Mouse (Mus musculus): Measurements from ENCODE around the gene Btg1-ps2. TPM values are rescaled to one million over a fixed set of nuclear protein-coding genes. Genes with fewer than 3 reads are reported as not detected.
"Not testable (repeated sequence)": the region's sequence is repeated elsewhere in the genome, so short reads cannot be mapped to it uniquely, and the experiment has no call there.

The Btg1-ps2 gene
- polyA plus RNA-seq (2015; fragmentation: Nextera tagmentation; extraction: Ambion mirVana), result not detected in 2 replicates

DNA sequence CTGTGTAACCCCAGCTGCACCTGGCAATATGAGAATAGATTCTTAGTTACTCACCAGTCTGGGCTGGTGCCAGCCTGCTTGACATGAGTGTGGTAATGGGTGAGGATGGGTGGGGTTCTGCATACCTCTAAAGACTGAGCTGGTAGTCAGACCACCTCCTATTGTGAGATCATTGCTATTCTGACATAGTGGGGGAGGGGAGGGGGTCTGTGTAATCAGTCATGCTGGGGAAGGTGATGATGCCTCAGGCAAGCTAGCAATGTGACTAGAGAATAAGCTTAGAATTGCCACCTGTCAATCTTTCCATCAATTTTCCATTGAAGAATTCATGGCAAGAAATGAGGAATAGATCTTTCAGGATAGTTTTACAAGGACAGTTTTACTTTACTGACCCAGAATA lies at the start of gene Btg1-ps2:
Btg1-ps2 (minus strand) TSS at position 101 of the 400 bp plus-strand sequence.
- H3K9me3 ChIP-seq (replicated peaks); H3K27ac ChIP-seq (replicated peaks); H3K4me2 ChIP-seq; H3K27me3 ChIP-seq; H3K4me1 ChIP-seq (replicated peaks); H3K9ac ChIP-seq; H3K4me3 ChIP-seq (replicated peaks); H3K36me3 ChIP-seq (replicated peaks); ATAC-seq (ENCODE audit: insufficient read depth): not testable (repeated sequence)

DNA sequence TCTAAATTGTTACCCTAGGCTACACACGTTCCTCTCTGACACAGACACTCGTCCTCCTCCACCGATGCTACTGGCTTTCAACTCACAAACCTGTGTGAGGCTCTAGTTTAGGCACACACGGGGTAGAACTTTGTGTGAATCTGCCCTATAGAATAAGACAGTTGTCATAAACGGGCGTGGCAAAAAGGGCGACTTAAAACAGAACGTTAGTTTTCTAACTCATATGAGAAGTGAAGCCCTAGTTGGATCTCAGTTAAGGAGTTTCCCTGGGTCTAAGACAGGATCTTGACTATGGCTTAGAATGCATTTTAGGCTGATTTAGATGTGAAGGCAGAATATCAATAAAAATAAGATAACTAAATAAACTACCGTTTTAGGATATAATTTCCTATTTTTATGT lies 42.1 kb upstream of the Btg1-ps2 start, which contains the start of gene Rhox11:
Rhox11 (minus strand) TSS at position 101 of the 400 bp plus-strand sequence.
- Histone ChIP-seq H3K4me3 (replicated peaks) (no peak within 1 kb of the TSS), H3K9ac (no peak within 1 kb of the TSS), H3K27me3 (no peaks in the 10 kb centered on the region), H3K9me3 (replicated peaks) (no peaks in the 10 kb centered on the region), H3K4me2 (no peak within 1 kb of the TSS), H3K36me3 (replicated peaks) (no peaks in the 10 kb centered on the region), H3K27ac (replicated peaks) (no peak within 1 kb of the TSS), H3K4me1 (replicated peaks) (no peaks in the 10 kb centered on the region)
- no peak for ATAC-seq (ENCODE audit: insufficient read depth)
- 72% methylated on average over 9 of the region's 9 CpGs for WGBS (ENCODE audit: insufficient replicate concordance)

DNA sequence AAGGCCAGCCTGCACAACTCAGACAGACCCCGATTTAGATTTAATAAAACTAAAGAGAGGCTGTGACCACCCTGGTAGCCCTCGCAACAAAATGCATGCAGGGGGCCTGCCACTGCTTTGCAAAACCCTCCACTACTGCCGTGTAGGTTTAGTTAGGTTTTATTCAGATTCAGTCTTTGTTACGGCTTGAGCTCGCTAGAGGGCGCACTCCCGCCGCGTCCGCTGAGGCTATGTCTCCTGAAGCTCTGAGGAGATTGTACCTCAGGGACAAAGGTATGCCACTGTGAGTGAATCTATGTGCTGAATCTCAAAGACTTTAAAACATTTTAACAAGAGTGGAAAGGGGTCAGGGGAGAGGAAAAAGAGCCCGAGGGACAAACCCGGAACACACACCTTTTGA lies 41.3 kb upstream of the Btg1-ps2 start:
- no peak overlapping the region for H3K9ac ChIP-seq
- H3K4me2 ChIP-seq, result no peak overlapping the region
- WGBS (ENCODE audit: insufficient replicate concordance), result 16% methylated on average over 12 of the region's 12 CpGs
- no peaks in the 10 kb centered on the region for H3K4me1 ChIP-seq (replicated peaks)
- no peaks in the 10 kb centered on the region for H3K36me3 ChIP-seq (replicated peaks)
- H3K27ac ChIP-seq (replicated peaks), result no peak overlapping the region
- ATAC-seq (ENCODE audit: insufficient read depth), result no peak
- no peak overlapping the region for H3K4me3 ChIP-seq (replicated peaks)
- H3K27me3 ChIP-seq, result no peaks in the 10 kb centered on the region
- no peaks in the 10 kb centered on the region for H3K9me3 ChIP-seq (replicated peaks)

DNA sequence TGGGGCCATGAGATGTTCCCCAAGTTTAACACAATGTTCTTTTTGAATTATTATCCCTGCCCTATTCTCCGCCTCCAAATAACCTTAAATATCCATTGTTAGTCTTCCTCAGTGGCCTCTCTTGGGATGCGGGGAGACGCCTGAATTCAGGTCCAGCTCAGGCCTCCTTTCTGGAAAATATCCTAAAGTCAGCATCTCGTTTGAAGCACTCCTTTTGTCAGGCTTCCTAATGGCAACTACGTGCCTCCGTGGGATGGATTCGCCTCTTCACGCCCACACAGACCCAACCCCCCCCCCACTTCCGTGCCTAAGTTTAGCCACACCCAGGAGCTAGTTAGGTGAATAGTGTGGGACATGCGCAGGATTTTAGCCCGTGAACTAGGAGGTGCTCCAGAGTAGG lies 23.3 kb upstream of the Btg1-ps2 start, which contains the start of gene Rhox10:
Rhox10 (plus strand) TSS at position 301 of the 400 bp plus-strand sequence.
- H3K36me3 ChIP-seq (replicated peaks), result no peaks in the 10 kb centered on the region
- H3K4me3 ChIP-seq (replicated peaks), result no peak within 1 kb of the TSS
- no peaks in the 10 kb centered on the region for H3K27me3 ChIP-seq
- WGBS (ENCODE audit: insufficient replicate concordance), result 75% methylated on average over 11 of the region's 11 CpGs
- ATAC-seq (ENCODE audit: insufficient read depth), result no peak
- no peak within 1 kb of the TSS for H3K9ac ChIP-seq
- H3K9me3 ChIP-seq (replicated peaks), result no peaks in the 10 kb centered on the region
- no peaks in the 10 kb centered on the region for H3K4me1 ChIP-seq (replicated peaks)
- no peak within 1 kb of the TSS for H3K27ac ChIP-seq (replicated peaks)
- no peak within 1 kb of the TSS for H3K4me2 ChIP-seq

DNA sequence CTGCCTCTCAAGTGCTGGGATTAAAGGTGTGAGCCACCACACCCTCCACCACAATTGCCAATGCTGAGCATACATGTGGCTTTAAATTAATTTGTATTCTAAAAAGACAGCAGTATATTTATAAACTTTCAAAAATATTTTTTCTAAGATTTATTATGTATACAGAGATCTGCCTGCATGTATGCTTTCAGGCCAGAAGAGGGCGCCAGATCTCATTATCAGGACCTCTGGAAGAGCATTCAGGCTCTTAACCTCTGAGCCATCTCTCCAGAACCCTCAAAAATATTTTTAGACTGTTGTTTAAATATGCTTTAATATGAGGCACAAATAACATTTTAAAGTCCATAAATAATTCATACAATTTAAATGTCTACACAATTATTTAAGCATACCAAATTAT lies 18.6 kb upstream of the Btg1-ps2 start:
- Histone ChIP-seq H3K4me3 (replicated peaks) (no peak overlapping the region), H3K4me1 (replicated peaks) (no peaks in the 10 kb centered on the region), H3K4me2 (no peak overlapping the region), H3K27me3 (no peaks in the 10 kb centered on the region), H3K27ac (replicated peaks) (no peak overlapping the region), H3K9me3 (replicated peaks) (no peaks in the 10 kb centered on the region), H3K36me3 (replicated peaks) (no peaks in the 10 kb centered on the region), H3K9ac (no peak overlapping the region)
- 0% methylated on average over 1 of the region's 1 CpGs for whole genome bisulfite sequencing (ENCODE audit: insufficient replicate concordance)
- no peak for ATAC-seq (ENCODE audit: insufficient read depth)

DNA sequence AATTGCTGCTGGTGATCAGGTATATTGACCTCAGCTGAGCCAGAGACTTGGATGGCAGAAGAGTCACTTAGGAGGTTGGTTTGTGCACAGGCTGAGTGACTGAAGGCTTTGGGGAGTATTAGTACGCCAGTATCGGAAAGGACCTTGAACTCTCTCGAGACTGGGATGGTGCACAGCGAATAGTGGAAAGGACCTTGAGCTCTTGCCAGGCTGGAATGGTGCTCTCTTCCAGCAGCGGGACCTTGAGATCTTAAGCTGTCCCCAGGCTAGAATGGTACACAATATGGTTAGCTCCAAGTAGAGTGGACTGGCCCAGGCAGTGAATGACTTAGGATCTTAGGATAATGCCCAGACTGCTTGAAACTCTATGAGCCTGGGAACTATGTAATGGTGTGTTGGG lies 3.2 kb downstream of the Btg1-ps2 start:
- Histone ChIP-seq H3K4me3 (replicated peaks) (no peak overlapping the region), H3K4me1 (replicated peaks) (no peaks in the 10 kb centered on the region), H3K27ac (replicated peaks) (no peak overlapping the region), H3K9ac (no peak overlapping the region), H3K36me3 (replicated peaks) (no peaks in the 10 kb centered on the region), H3K9me3 (replicated peaks) (no peaks in the 10 kb centered on the region), H3K27me3 (no peaks in the 10 kb centered on the region), H3K4me2 (no peak overlapping the region)
- 69% methylated on average over 5 of the region's 5 CpGs for WGBS (ENCODE audit: insufficient replicate concordance)
- no peak for ATAC-seq (ENCODE audit: insufficient read depth)

DNA sequence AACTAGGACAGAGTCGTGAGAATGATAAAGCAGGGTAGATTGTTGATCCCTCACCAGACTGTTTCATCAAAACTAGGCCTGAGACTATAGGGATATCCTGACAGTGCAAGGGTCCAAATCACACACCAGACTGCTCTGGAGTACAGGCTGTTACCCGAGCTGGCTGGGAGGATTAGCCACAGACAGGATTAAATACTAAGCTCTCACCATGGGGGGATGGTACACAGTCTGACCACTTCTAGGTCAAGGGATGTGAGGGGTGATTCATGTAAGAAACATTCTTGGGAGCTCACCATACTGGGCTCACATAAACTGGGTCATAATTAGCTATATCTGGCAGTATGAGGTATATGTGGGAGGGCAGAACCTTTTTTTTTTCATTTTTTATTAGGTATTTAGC lies 9.1 kb downstream of the Btg1-ps2 start:
- 42% methylated on average over 2 of the region's 2 CpGs for WGBS (ENCODE audit: insufficient replicate concordance)
- H3K27me3 ChIP-seq, result no peaks in the 10 kb centered on the region
- H3K27ac ChIP-seq (replicated peaks), result no peak overlapping the region
- H3K9ac ChIP-seq, result no peak overlapping the region
- H3K9me3 ChIP-seq (replicated peaks), result no peaks in the 10 kb centered on the region
- no peak for ATAC-seq (ENCODE audit: insufficient read depth)
- no peak overlapping the region for H3K4me2 ChIP-seq
- H3K36me3 ChIP-seq (replicated peaks), result no peaks in the 10 kb centered on the region
- no peaks in the 10 kb centered on the region for H3K4me1 ChIP-seq (replicated peaks)
- H3K4me3 ChIP-seq (replicated peaks), result no peak overlapping the region

DNA sequence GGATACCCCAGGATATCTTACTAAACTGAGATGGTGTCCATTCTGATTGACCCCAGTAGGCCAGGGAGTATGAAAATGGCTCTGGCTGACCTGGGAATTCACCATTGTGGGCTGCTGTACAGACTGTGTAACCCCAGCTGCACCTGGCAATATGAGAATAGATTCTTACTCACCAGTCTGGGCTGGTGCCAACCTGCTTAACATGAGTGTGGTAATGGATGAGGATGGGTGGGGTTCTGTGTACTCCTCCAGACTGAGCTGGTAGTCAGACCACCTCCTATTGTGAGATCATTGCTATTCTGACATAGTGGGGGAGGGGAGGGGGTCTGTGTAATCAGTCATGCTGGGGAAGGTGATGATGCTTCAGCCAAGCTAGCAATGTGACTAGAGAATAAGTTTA lies 24.3 kb downstream of the Btg1-ps2 start, which contains the start of gene Btg1-ps1:
Btg1-ps1 (minus strand) TSS at position 219 of the 400 bp plus-strand sequence.
- not testable (repeated sequence) for H3K9ac ChIP-seq; H3K9me3 ChIP-seq (replicated peaks); H3K27ac ChIP-seq (replicated peaks); H3K27me3 ChIP-seq; H3K36me3 ChIP-seq (replicated peaks); H3K4me3 ChIP-seq (replicated peaks); H3K4me2 ChIP-seq; H3K4me1 ChIP-seq (replicated peaks); ATAC-seq (ENCODE audit: insufficient read depth)

DNA sequence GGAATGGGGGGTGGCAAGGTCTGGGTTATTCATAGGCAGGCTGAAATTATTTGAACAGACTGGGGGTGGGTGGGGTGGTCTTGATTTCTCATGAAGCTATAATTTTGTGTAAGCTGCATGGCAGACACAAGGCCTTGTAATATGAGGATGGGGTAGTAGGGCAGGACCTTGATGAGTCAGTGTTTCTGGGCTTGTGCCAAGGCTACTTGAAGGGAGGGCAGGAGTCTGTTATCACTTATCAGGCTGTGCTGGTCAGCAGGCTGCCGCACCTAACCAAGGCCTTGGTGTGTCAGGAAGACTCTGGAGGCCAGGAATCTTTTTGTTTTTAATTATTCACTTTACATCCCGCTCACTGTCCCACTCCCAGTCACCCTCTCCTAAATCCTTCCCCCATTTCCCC lies 34.2 kb downstream of the Btg1-ps2 start:
- Histone ChIP-seq H3K4me2 (no peak overlapping the region), H3K9me3 (replicated peaks) (no peaks in the 10 kb centered on the region), H3K4me1 (replicated peaks) (no peaks in the 10 kb centered on the region), H3K27ac (replicated peaks) (no peak overlapping the region), H3K36me3 (replicated peaks) (no peaks in the 10 kb centered on the region), H3K9ac (no peak overlapping the region), H3K4me3 (replicated peaks) (no peak overlapping the region), H3K27me3 (no peaks in the 10 kb centered on the region)
- ATAC-seq (ENCODE audit: insufficient read depth), result no peak
- WGBS (ENCODE audit: insufficient replicate concordance), result 59% methylated on average over 2 of the region's 2 CpGs

Other genes starting within 250 kb of the Btg1-ps2 start
- gene Rhox5, start 238.3 kb downstream of the Btg1-ps2 start, polyA plus RNA-seq (2015; fragmentation: Nextera tagmentation; extraction: Ambion mirVana), result 1.3 TPM in 2 replicates
- gene Rhox6, start 216.2 kb downstream of the Btg1-ps2 start, polyA plus RNA-seq (2015; fragmentation: Nextera tagmentation; extraction: Ambion mirVana), result not detected in 2 replicates
- gene Rhox7a, start 211.4 kb downstream of the Btg1-ps2 start, polyA plus RNA-seq (2015; fragmentation: Nextera tagmentation; extraction: Ambion mirVana), result not detected in 2 replicates
- gene Rhox8, start 164.2 kb downstream of the Btg1-ps2 start, polyA plus RNA-seq (2015; fragmentation: Nextera tagmentation; extraction: Ambion mirVana), result not detected in 2 replicates
- not detected in 2 replicates for gene Rhox7b, start 145.9 kb downstream of the Btg1-ps2 start, polyA plus RNA-seq (2015; fragmentation: Nextera tagmentation; extraction: Ambion mirVana)
- not detected in 2 replicates for gene Rhox9, start 141.3 kb downstream of the Btg1-ps2 start, polyA plus RNA-seq (2015; fragmentation: Nextera tagmentation; extraction: Ambion mirVana)
- not detected in 2 replicates for gene Btg1-ps1, start 24.3 kb downstream of the Btg1-ps2 start, polyA plus RNA-seq (2015; fragmentation: Nextera tagmentation; extraction: Ambion mirVana)
- not detected in 2 replicates for gene Rhox10, start 23.4 kb upstream of the Btg1-ps2 start, polyA plus RNA-seq (2015; fragmentation: Nextera tagmentation; extraction: Ambion mirVana)
- not detected in 2 replicates for gene Rhox11, start 42.0 kb upstream of the Btg1-ps2 start, polyA plus RNA-seq (2015; fragmentation: Nextera tagmentation; extraction: Ambion mirVana)
- gene Rhox12, start 67.8 kb upstream of the Btg1-ps2 start, polyA plus RNA-seq (2015; fragmentation: Nextera tagmentation; extraction: Ambion mirVana), result not detected in 2 replicates
- gene Rhox13, start 78.1 kb upstream of the Btg1-ps2 start, polyA plus RNA-seq (2015; fragmentation: Nextera tagmentation; extraction: Ambion mirVana), result not detected in 2 replicates
- 0.79 and 1.2 TPM in 2 replicates for gene Zbtb33, start 146.7 kb upstream of the Btg1-ps2 start, polyA plus RNA-seq (2015; fragmentation: Nextera tagmentation; extraction: Ambion mirVana)
- gene Tmem255a, start 209.3 kb upstream of the Btg1-ps2 start, polyA plus RNA-seq (2015; fragmentation: Nextera tagmentation; extraction: Ambion mirVana), result 1.8 TPM in 2 replicates

All from liver, embryonic 15.5 days (tissue).